Mouse (Mus musculus): ENCODE results near the gene Zbed6. TPM values are rescaled to one million over a fixed set of nuclear protein-coding genes. Genes with fewer than 3 reads are reported as not detected.

Gene Zbed6
- polyA plus RNA-seq, 1 experiment from 2014 or later: not detected

DNA sequence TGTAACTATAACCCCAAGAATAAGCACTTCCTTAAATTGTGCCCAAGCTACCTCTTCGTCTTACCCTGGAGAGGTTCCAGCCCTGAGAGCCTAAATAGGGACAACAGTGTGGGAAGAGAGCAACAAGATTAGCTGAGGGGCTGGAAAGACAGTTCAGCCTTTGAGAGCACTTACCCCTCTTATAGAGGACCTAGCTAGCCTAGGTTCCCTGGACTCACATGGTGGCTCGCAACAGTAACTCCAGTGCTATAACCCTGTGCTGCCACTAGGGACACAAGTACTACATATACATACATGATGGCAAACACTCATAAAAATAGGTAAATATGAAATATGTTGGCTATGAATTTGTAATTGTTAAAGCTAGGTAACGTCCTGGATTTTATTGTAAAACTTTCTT is 46.9 kb downstream of the Zbed6 start:
- H3K4me3 ChIP-seq (replicated peaks): no peak overlapping the region
- H3K36me3 ChIP-seq: peaks cover 34% of the 10 kb centered on the region
- H3K27ac ChIP-seq (replicated peaks): no peak overlapping the region
- H3K4me1 ChIP-seq: peaks cover 9% of the 10 kb centered on the region
- no peaks in the 10 kb centered on the region for H3K27me3 ChIP-seq (replicated peaks)
- 78% methylated on average over 3 of the region's 3 CpGs for WGBS
- H3K4me2 ChIP-seq: no peak overlapping the region
- H3K9me3 ChIP-seq (replicated peaks): no peaks in the 10 kb centered on the region
- no peak overlapping the region for H3K9ac ChIP-seq (replicated peaks)
- ATAC-seq (ENCODE audit: low FRiP score): no peak

DNA sequence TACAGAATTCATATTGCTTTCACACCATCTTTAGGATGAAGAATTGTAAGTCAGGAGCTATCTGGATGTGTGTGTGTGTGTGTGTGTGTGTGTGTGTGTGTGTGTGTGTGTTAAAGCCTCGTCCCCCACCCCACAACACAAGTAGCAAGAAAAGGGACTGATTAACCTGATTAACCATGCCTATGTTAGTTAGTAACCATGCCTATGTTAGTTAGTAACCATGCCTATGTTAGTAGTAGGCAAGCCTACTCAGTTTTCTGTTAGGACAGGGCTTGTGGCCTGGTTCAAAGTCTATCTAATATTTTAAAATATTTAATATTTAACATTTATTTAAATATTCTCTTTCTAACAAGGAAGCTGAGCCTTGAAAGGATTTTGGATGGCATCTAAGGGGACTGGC is 49.2 kb downstream of the Zbed6 start:
- H3K27me3 ChIP-seq (replicated peaks): no peaks in the 10 kb centered on the region
- H3K27ac ChIP-seq (replicated peaks): no peak overlapping the region
- H3K9ac ChIP-seq (replicated peaks): no peak overlapping the region
- H3K4me3 ChIP-seq (replicated peaks): no peak overlapping the region
- no peak for ATAC-seq (ENCODE audit: low FRiP score)
- WGBS: 62% methylated on average over 1 of the region's 1 CpGs
- H3K36me3 ChIP-seq: peaks cover 31% of the 10 kb centered on the region
- H3K4me2 ChIP-seq: no peak overlapping the region
- H3K4me1 ChIP-seq: peaks cover 16% of the 10 kb centered on the region
- no peaks in the 10 kb centered on the region for H3K9me3 ChIP-seq (replicated peaks)

- H3K9ac ChIP-seq (replicated peaks): no peak overlapping the region; the same call in 1 of the 2 replicates
- no peaks in the 10 kb centered on the region for H3K9me3 ChIP-seq (replicated peaks)
- H3K4me2 ChIP-seq: peak overlapping the region; percentile 25; the same call in 1 of the 2 replicates
- H3K36me3 ChIP-seq: peaks cover 33% of the 10 kb centered on the region
- H3K4me3 ChIP-seq (replicated peaks): peak overlapping the region; percentile 96; the same call in 1 of the 2 replicates
- H3K27me3 ChIP-seq (replicated peaks): no peaks in the 10 kb centered on the region
- H3K4me1 ChIP-seq: peaks cover 16% of the 10 kb centered on the region
- ATAC-seq (ENCODE audit: low FRiP score): peak; percentile 7
- 56% methylated on average over 6 of the region's 6 CpGs for WGBS
- no peak overlapping the region for H3K27ac ChIP-seq (replicated peaks)
Observed at GRCm38 (mm10) chr1:133610601-133611000, 50.1 kb downstream of the Zbed6 start.

DNA sequence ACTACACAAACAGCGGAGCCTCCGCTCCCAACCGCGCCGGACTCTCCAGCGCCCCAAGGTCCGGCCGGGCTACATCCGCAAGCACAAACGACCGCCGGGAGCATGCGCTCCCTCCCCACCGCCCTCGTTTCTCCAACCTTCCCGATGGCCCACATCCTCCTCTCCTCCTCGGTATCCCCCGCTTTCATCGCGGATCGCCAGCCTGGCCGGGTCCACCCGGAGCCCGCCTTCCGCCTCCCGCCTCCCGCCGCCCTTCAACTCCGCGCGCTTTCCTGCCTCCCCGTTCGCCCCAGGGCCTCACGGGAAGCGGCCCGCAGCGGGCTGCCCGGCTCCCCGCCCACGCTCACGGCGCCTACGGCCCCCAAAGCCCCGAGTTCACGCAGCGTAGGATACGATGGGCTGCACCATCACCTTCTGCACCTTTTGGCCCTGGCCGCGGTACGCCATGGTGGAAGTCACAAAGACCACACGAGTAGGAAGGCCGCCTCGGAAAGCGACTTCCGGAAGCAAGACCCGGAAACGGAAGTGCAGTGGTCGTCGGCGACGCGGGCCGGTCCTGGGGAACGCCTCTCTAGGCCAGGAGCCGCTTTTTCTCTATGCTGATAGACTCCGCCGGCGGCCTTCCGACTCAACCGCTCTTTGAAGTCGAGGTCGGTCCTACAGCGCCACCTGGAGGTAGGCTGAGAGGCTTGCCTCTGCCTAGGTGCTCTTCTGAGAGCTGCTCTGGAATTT is 50.7 kb downstream of the Zbed6 start, which contains the start of gene Snrpe:
TSS of gene Snrpe (minus strand) at position 521 of the 732 bp plus-strand sequence.
- H3K27me3 ChIP-seq (replicated peaks): no peaks in the 10 kb centered on the region
- WGBS: under 1% methylated on average over 73 of the region's 73 CpGs
- peak within 1 kb of the TSS; percentile 68 for H3K4me2 ChIP-seq
- peak within 1 kb of the TSS; percentile 96 for H3K4me3 ChIP-seq (replicated peaks)
- peak within 1 kb of the TSS; percentile 97 for H3K9ac ChIP-seq (replicated peaks)
- peak; percentile 98 for ATAC-seq (ENCODE audit: low FRiP score)
- H3K9me3 ChIP-seq (replicated peaks): no peaks in the 10 kb centered on the region
- peak within 1 kb of the TSS; percentile 92 for H3K27ac ChIP-seq (replicated peaks)
- H3K4me1 ChIP-seq: peaks cover 16% of the 10 kb centered on the region
- peaks cover 36% of the 10 kb centered on the region for H3K36me3 ChIP-seq

Other genes starting within 250 kb of the Zbed6 start
- 4.0 and 6.7 TPM in 2 replicates for gene Sox13, start 236.5 kb downstream of the Zbed6 start, polyA plus RNA-seq (2015; fragmentation: Nextera tagmentation; extraction: Ambion mirVana)
- gene Snrpe, start 50.6 kb downstream of the Zbed6 start, polyA plus RNA-seq (2015; fragmentation: Nextera tagmentation; extraction: Ambion mirVana): 412 and 440 TPM in 2 replicates
- 2.7 and 2.8 TPM in 2 replicates for gene Gm38394, start 433 bp upstream of the Zbed6 start, polyA plus RNA-seq (2015; fragmentation: Nextera tagmentation; extraction: Ambion mirVana)
- gene Lax1, start 29.2 kb upstream of the Zbed6 start, polyA plus RNA-seq (2015; fragmentation: Nextera tagmentation; extraction: Ambion mirVana): 0.26 and 2.5 TPM in 2 replicates
- 13.6 and 17.1 TPM in 2 replicates for gene Atp2b4, start 140.2 kb upstream of the Zbed6 start, polyA plus RNA-seq (2015; fragmentation: Nextera tagmentation; extraction: Ambion mirVana)
- 2.0 and 2.8 TPM in 2 replicates for gene Optc, start 247.1 kb upstream of the Zbed6 start, polyA plus RNA-seq (2015; fragmentation: Nextera tagmentation; extraction: Ambion mirVana)